Mouse (Mus musculus) embryo, embryonic 11.5 days (tissue): Measurements from ENCODE around the gene Cdc42bpg.
"Not testable (repeated sequence)": the region's sequence is repeated elsewhere in the genome, so short reads cannot be mapped to it uniquely, and the experiment has no call there.

Experiments
- DNase-seq: peaks from one replicate; pipeline ENCODE4 v3.0.0-alpha.2; 2012; ENCODE audit warnings: low read depth, low spot score

The Cdc42bpg gene

GRCm38 (mm10) chr19:6296551-6297210 lies 9.6 kb upstream of the Cdc42bpg start:
- no peak for DNase-seq

- DNase-seq = no peak
These were observed 8.6 kb upstream of the Cdc42bpg start for GRCm38 (mm10) chr19:6297641-6298040.

- no peak for DNase-seq
These were observed 7.3 kb upstream of the Cdc42bpg start for GRCm38 (mm10) chr19:6299003-6299402.

- DNase-seq = no peak
These were observed 6.6 kb upstream of the Cdc42bpg start for GRCm38 (mm10) chr19:6299450-6300267.

GRCm38 (mm10) chr19:6300402-6300841 lies 5.8 kb upstream of the Cdc42bpg start:
- DNase-seq = no peak

- DNase-seq = no peak
These were observed 4.1 kb upstream of the Cdc42bpg start for GRCm38 (mm10) chr19:6302114-6302513.

GRCm38 (mm10) chr19:6302522-6302921 lies 3.7 kb upstream of the Cdc42bpg start:
- DNase-seq = no peak

- DNase-seq = no peak
These were observed 2.4 kb upstream of the Cdc42bpg start for GRCm38 (mm10) chr19:6303831-6304230.

- peak; percentile 81 for DNase-seq
These were observed 1.3 kb upstream of the Cdc42bpg start for GRCm38 (mm10) chr19:6304787-6305516.

GRCm38 (mm10) chr19:6305517-6306115 lies 640 bp upstream of the Cdc42bpg start:
- no peak for DNase-seq

- peak; percentile 59 for DNase-seq
These were observed 330 bp downstream of the Cdc42bpg start for GRCm38 (mm10) chr19:6306586-6306985.

GRCm38 (mm10) chr19:6307733-6308531 lies 1.7 kb downstream of the Cdc42bpg start:
- no peak for DNase-seq

- no peak for DNase-seq
These were observed 3.9 kb downstream of the Cdc42bpg start for GRCm38 (mm10) chr19:6310181-6310580.

GRCm38 (mm10) chr19:6311783-6312182 lies 5.5 kb downstream of the Cdc42bpg start:
- not testable (repeated sequence) for DNase-seq

GRCm38 (mm10) chr19:6313796-6314195 lies 7.5 kb downstream of the Cdc42bpg start:
- DNase-seq = no peak

- no peak for DNase-seq
These were observed 8.3 kb downstream of the Cdc42bpg start for GRCm38 (mm10) chr19:6314513-6314912.

- no peak for DNase-seq
These were observed 9.3 kb downstream of the Cdc42bpg start for GRCm38 (mm10) chr19:6315573-6315972.

GRCm38 (mm10) chr19:6318145-6318544 lies 11.9 kb downstream of the Cdc42bpg start:
- no peak for DNase-seq

- DNase-seq = no peak
These were observed 15.1 kb downstream of the Cdc42bpg start for GRCm38 (mm10) chr19:6321358-6321757.

- no peak for DNase-seq
These were observed 15.7 kb downstream of the Cdc42bpg start for GRCm38 (mm10) chr19:6321786-6322621.
